Mouse (Mus musculus) heart, postnatal 0 days (tissue): ENCODE results near the gene Ppp2r5a. TPM values are rescaled to one million over a fixed set of nuclear protein-coding genes. Genes with fewer than 3 reads are reported as not detected.
A peak's percentile ranks its signal among the peaks of the same experiment; 100 is the strongest.

ENCODE experiments used
- ATAC-seq: fragments of 200-750 bp; cut with Nextera tagmentation; 2 replicates; pipeline ENCODE4 v1.8.0; 2017; ENCODE audit warnings: low read depth, moderate number of reproducible peaks, moderate library complexity; ENCODE audit not compliant: insufficient read depth
- DNase-seq: peaks from one replicate; pipeline ENCODE4 v3.0.0-alpha.2; 2016; ENCODE audit warnings: low spot score
- H3K27ac ChIP-seq: fragments of 300-500 bp; sonication (generic); 2 replicates; pipeline ENCODE4 v1.5.1; 2014; ENCODE audit warnings: low read depth, mild to moderate bottlenecking
- H3K27me3 ChIP-seq: fragments of 300-500 bp; sonication (generic); 2 replicates; pipeline ENCODE4 v1.6.1; 2014; ENCODE audit warnings: low read length, mixed read lengths; ENCODE audit not compliant: control insufficient read depth, insufficient read depth
- H3K36me3 ChIP-seq: fragments of 300-500 bp; sonication (generic); replicated peaks from 2 replicates; pipeline ENCODE4 v1.6.1; 2014; ENCODE audit warnings: low read length, mixed read lengths; ENCODE audit not compliant: control insufficient read depth, insufficient read depth
- H3K4me1 ChIP-seq: fragments of 300-500 bp; sonication (generic); 2 replicates; pipeline ENCODE4 v1.6.1; 2014; ENCODE audit warnings: antibody characterized with exemption; ENCODE audit not compliant: control insufficient read depth, insufficient read depth
- H3K4me2 ChIP-seq: fragments of 300-500 bp; sonication (generic); 2 replicates; pipeline ENCODE4 v1.6.1; 2014; ENCODE audit warnings: low read depth, mild to moderate bottlenecking, low read length, moderate library complexity
- H3K4me3 ChIP-seq: fragments of 300-500 bp; sonication (generic); 2 replicates; pipeline ENCODE4 v1.5.1; 2014; ENCODE audit warnings: low read depth, low read length
- H3K9ac ChIP-seq: fragments of 300-500 bp; sonication (generic); replicated peaks from 2 replicates; pipeline ENCODE4 v1.6.1; 2014; ENCODE audit warnings: low read depth, low read length, mixed read lengths
- H3K9me3 ChIP-seq: fragments of 300-500 bp; sonication (generic); replicated peaks from 2 replicates; pipeline ENCODE4 v1.6.1; 2016; ENCODE audit warnings: low read length; ENCODE audit not compliant: control insufficient read depth
- CTCF ChIP-seq: IDR thresholded peaks from 2 replicates; pipeline ENCODE4 v1.5.1; 2016; ENCODE audit warnings: antibody characterized with exemption, control low read depth, low read depth
- EP300 ChIP-seq: IDR thresholded peaks from 2 replicates; pipeline ENCODE4 v1.6.1; 2016; ENCODE audit warnings: antibody characterized with exemption, low read depth
- WGBS: fragments of 180-500 bp; shearing (Covaris S2); extraction: QIAGEN DNeasy Blood & Tissue Kit; methylation state at CpG from one replicate; pipeline ENCODE4 v1.1.7; 2014; 5-methylcytosine and 5-hydroxymethylcytosine counted together
- polyA plus RNA-seq: library from polyadenylated mRNA; unstranded; fragments of >200 nt; fragmentation: Nextera tagmentation; extraction: Ambion mirVana; gene quantifications from 2 replicates; pipeline ENCODE4 v1.2.1, GENCODE M21; 2015
- total RNA-seq: library from RNA; depleted of rRNA; stranded (reverse); fragments of >200 nt; gene quantifications from 2 replicates; pipeline ENCODE4 v1.2.3, GENCODE M21; 2014; ENCODE audit warnings: low replicate concordance

Ppp2r5a gene
- total and polyA plus RNA-seq, 2 experiments from 2014 or later: 31.4 to 109 TPM

GRCm38 (mm10) chr1:191418936-191419335 is 15.9 kb upstream of the Ppp2r5a start:
- Histone ChIP-seq H3K27me3 (no peaks in the 10 kb centered on the region), H3K4me2 (no peak overlapping the region), H3K9ac (no peak overlapping the region), H3K4me1 (peaks cover 22% of the 10 kb centered on the region), H3K4me3 (no peak overlapping the region), H3K9me3 (no peaks in the 10 kb centered on the region), H3K27ac (peak overlapping the region; percentile 55; the same call in 1 of the 2 replicates), H3K36me3 (no peaks in the 10 kb centered on the region)
- ATAC-seq (no peak), DNase-seq (no peak)
- 75% methylated on average over 4 of the region's 4 CpGs for WGBS
- TF ChIP-seq EP300: no peak
- TF ChIP-seq CTCF: no peak

- Histone ChIP-seq H3K36me3 (no peaks in the 10 kb centered on the region), H3K27ac (no peak overlapping the region), H3K27me3 (no peaks in the 10 kb centered on the region), H3K4me1 (peaks cover 22% of the 10 kb centered on the region), H3K4me3 (no peak overlapping the region), H3K9me3 (no peaks in the 10 kb centered on the region), H3K9ac (no peak overlapping the region), H3K4me2 (no peak overlapping the region)
- no peak for TF ChIP-seq EP300
- TF ChIP-seq CTCF: no peak
- ATAC-seq: no peak
- DNase-seq: no peak
- 73% methylated on average over 5 of the region's 5 CpGs for WGBS
These were observed 14.0 kb upstream of the Ppp2r5a start for GRCm38 (mm10) chr1:191417111-191417510.

GRCm38 (mm10) chr1:191416611-191417010 is 13.5 kb upstream of the Ppp2r5a start:
- no peak overlapping the region for H3K4me2 ChIP-seq
- peaks cover 20% of the 10 kb centered on the region for H3K4me1 ChIP-seq
- WGBS: 59% methylated on average over 3 of the region's 3 CpGs
- H3K27me3 ChIP-seq: no peaks in the 10 kb centered on the region
- no peak overlapping the region for H3K27ac ChIP-seq
- no peak overlapping the region for H3K4me3 ChIP-seq
- ATAC-seq: no peak
- H3K9me3 ChIP-seq: no peaks in the 10 kb centered on the region
- DNase-seq: no peak
- H3K9ac ChIP-seq: no peak overlapping the region
- TF ChIP-seq CTCF (no peak), EP300 (no peak)
- no peaks in the 10 kb centered on the region for H3K36me3 ChIP-seq

- ATAC-seq (no peak), DNase-seq (no peak)
- no peak overlapping the region for H3K9ac ChIP-seq
- H3K9me3 ChIP-seq: no peaks in the 10 kb centered on the region
- peaks cover 2% of the 10 kb centered on the region; the same call in 1 of the 2 replicates for H3K4me1 ChIP-seq
- no peak overlapping the region for H3K4me2 ChIP-seq
- H3K27ac ChIP-seq: no peak overlapping the region
- WGBS: 71% methylated on average over 6 of the region's 6 CpGs
- H3K4me3 ChIP-seq: no peak overlapping the region
- no peaks in the 10 kb centered on the region for H3K36me3 ChIP-seq
- TF ChIP-seq CTCF (no peak), EP300 (no peak)
- no peaks in the 10 kb centered on the region for H3K27me3 ChIP-seq
These were observed 11.4 kb upstream of the Ppp2r5a start for GRCm38 (mm10) chr1:191414432-191414831.

- Histone ChIP-seq H3K4me3 (no peak overlapping the region), H3K27me3 (no peaks in the 10 kb centered on the region), H3K4me1 (no peaks in the 10 kb centered on the region; the same call in 1 of the 2 replicates), H3K9me3 (no peaks in the 10 kb centered on the region), H3K36me3 (no peaks in the 10 kb centered on the region), H3K9ac (no peak overlapping the region), H3K4me2 (no peak overlapping the region), H3K27ac (no peak overlapping the region)
- no peak for TF ChIP-seq CTCF
- no peak for ATAC-seq
- DNase-seq: no peak
- 55% methylated on average over 6 of the region's 6 CpGs for WGBS
These were observed 10.8 kb upstream of the Ppp2r5a start for GRCm38 (mm10) chr1:191413691-191414415.
